Mouse (Mus musculus): ENCODE data around the gene Hist1h3g. TPM values are rescaled to one million over a fixed set of nuclear protein-coding genes. Genes with fewer than 3 reads are reported as not detected.

The Hist1h3g gene
- total and polyA plus RNA-seq, 3 experiments, result 5.2 to 441 TPM; not detected in 1

- peak; percentile 43 for DNase-seq (ENCODE audit: low read depth, low spot score)
- no peak for TF ChIP-seq ZC3H11A (IDR thresholded peaks at IDR 0.05; ENCODE audit: low read depth, low read length)
- peaks cover 0 to 12% of the 10 kb centered on the region in 2 experiments; a peak in 2 of 4 replicates for H3K36me3 ChIP-seq (ENCODE audit: control insufficient read depth in 1 of 2, insufficient read depth in 2 of 2, low read length in 2 of 2)
- H3K27me3 ChIP-seq (ENCODE audit: control insufficient read depth in 1 of 2, insufficient read depth in 2 of 2, low read length in 2 of 2), result no peaks in the 10 kb centered on the region
- no peaks in the 10 kb centered on the region for H3K79me2 ChIP-seq (ENCODE audit: control insufficient read depth, insufficient read depth, low read length, poor library complexity)
- H3K9ac ChIP-seq (ENCODE audit: control insufficient read depth, low read depth, low read length, poor library complexity, severe bottlenecking), result peak overlapping the region; percentile 38; the same call in 1 of the 2 replicates
- H3K4me1 ChIP-seq (ENCODE audit: control insufficient read depth in 1 of 2, insufficient read depth in 2 of 2, low read length in 2 of 2), result peaks cover 0 to 10% of the 10 kb centered on the region in 2 experiments; a peak in 1 of 4 replicates
- H3K27ac ChIP-seq (ENCODE audit: control insufficient read depth, low read depth, low read length), result no peak overlapping the region
- H3K4me3 ChIP-seq (ENCODE audit: control insufficient read depth in 1 of 2, insufficient read depth in 1 of 2, low read depth in 2 of 2, low read length in 2 of 2), result peak overlapping the region; percentile 4 to 43; a peak in 3 of 4 replicates
- H3K9me3 ChIP-seq (replicated peaks; ENCODE audit: insufficient read depth, low read length), result no peaks in the 10 kb centered on the region
Observed at GRCm38 (mm10) chr13:23502916-23503315, 32.3 kb upstream of the Hist1h3g start.

- peaks cover 0 to 12% of the 10 kb centered on the region in 2 experiments; a peak in 2 of 4 replicates for H3K36me3 ChIP-seq (ENCODE audit: control insufficient read depth in 1 of 2, insufficient read depth in 2 of 2, low read length in 2 of 2)
Observed at GRCm38 (mm10) chr13:23503797-23504196, 31.4 kb upstream of the Hist1h3g start.

GRCm38 (mm10) chr13:23505662-23506345 is 29.4 kb upstream of the Hist1h3g start:
- H3K27ac ChIP-seq (ENCODE audit: control insufficient read depth, low read depth, low read length), result peak overlapping the region; percentile 31
- DNase-seq (ENCODE audit: low read depth, low spot score), result peak; percentile 79
- H3K4me3 ChIP-seq (ENCODE audit: control insufficient read depth in 1 of 2, insufficient read depth in 1 of 2, low read depth in 2 of 2, low read length in 2 of 2), result peak overlapping the region; percentile 57 to 66
- H3K4me1 ChIP-seq (ENCODE audit: control insufficient read depth in 1 of 2, insufficient read depth in 2 of 2, low read length in 2 of 2), result peaks cover 0 to 10% of the 10 kb centered on the region in 2 experiments; a peak in 1 of 4 replicates
- no peaks in the 10 kb centered on the region for H3K9me3 ChIP-seq (replicated peaks; ENCODE audit: insufficient read depth, low read length)
- peak overlapping the region; percentile 64 for H3K9ac ChIP-seq (ENCODE audit: control insufficient read depth, low read depth, low read length, poor library complexity, severe bottlenecking)
- no peaks in the 10 kb centered on the region for H3K27me3 ChIP-seq (ENCODE audit: control insufficient read depth in 1 of 2, insufficient read depth in 2 of 2, low read length in 2 of 2)
- H3K36me3 ChIP-seq (ENCODE audit: control insufficient read depth in 1 of 2, insufficient read depth in 2 of 2, low read length in 2 of 2), result peaks cover 0 to 12% of the 10 kb centered on the region in 2 experiments; a peak in 2 of 4 replicates
- TF ChIP-seq CHD1 (IDR thresholded peaks at IDR 0.05; ENCODE audit: low read depth, low read length), result no peak
- no peak for TF ChIP-seq ZKSCAN1 (IDR thresholded peaks at IDR 0.05; ENCODE audit: low read depth, low read length)
- no peak for TF ChIP-seq SIN3A (IDR thresholded peaks at IDR 0.05; ENCODE audit: low read length)
- peak; percentile 69; the same call in 1 of the 2 replicates for TF ChIP-seq UBTF (IDR thresholded peaks at IDR 0.05; ENCODE audit: borderline replicate concordance, insufficient read depth, low read depth, low read length)
- no peaks in the 10 kb centered on the region for H3K79me2 ChIP-seq (ENCODE audit: control insufficient read depth, insufficient read depth, low read length, poor library complexity)

More at GRCm38 (mm10) chr13:23503797-23504196, 31.4 kb upstream of the Hist1h3g start:
- Histone ChIP-seq H3K4me1 (ENCODE audit: control insufficient read depth in 1 of 2, insufficient read depth in 2 of 2, low read length in 2 of 2) (peaks cover 0 to 10% of the 10 kb centered on the region in 2 experiments; a peak in 1 of 4 replicates), H3K9ac (ENCODE audit: control insufficient read depth, low read depth, low read length, poor library complexity, severe bottlenecking) (no peak overlapping the region), H3K27ac (ENCODE audit: control insufficient read depth, low read depth, low read length) (no peak overlapping the region), H3K79me2 (ENCODE audit: control insufficient read depth, insufficient read depth, low read length, poor library complexity) (no peaks in the 10 kb centered on the region), H3K27me3 (ENCODE audit: control insufficient read depth in 1 of 2, insufficient read depth in 2 of 2, low read length in 2 of 2) (no peaks in the 10 kb centered on the region), H3K4me3 (ENCODE audit: control insufficient read depth in 1 of 2, insufficient read depth in 1 of 2, low read depth in 2 of 2, low read length in 2 of 2) (peak overlapping the region; percentile 4 to 28), H3K9me3 (replicated peaks; ENCODE audit: insufficient read depth, low read length) (no peaks in the 10 kb centered on the region)
- TF ChIP-seq MXI1 (IDR thresholded peaks at IDR 0.05; ENCODE audit: low read depth, low read length) (no peak), GATA1 (IDR thresholded peaks at IDR 0.05; ENCODE audit: low read depth, low read length) (peak; percentile 96), BHLHE40 (IDR thresholded peaks at IDR 0.05; ENCODE audit: borderline replicate concordance, low read depth, low read length) (no peak), USF2 (IDR thresholded peaks at IDR 0.05; ENCODE audit: borderline replicate concordance in 1 of 2, insufficient read depth in 1 of 2, low read depth in 1 of 2, low read length in 2 of 2) (no peak), MEF2A (IDR thresholded peaks at IDR 0.05; ENCODE audit: extremely low read depth, insufficient replicate concordance, low read depth, low read length, poor library complexity, severe bottlenecking) (no peak), ETS1 (IDR thresholded peaks at IDR 0.05; ENCODE audit: low read depth, low read length) (no peak), GABPA (IDR thresholded peaks at IDR 0.05; ENCODE audit: low read depth, low read length) (no peak), TBP (IDR thresholded peaks at IDR 0.05; ENCODE audit: low read depth, low read length) (peak; percentile 100), CHD2 (IDR thresholded peaks at IDR 0.05; ENCODE audit: low read length) (no peak)
- DNase-seq (ENCODE audit: low read depth, low spot score), result peak; percentile 83

Data from MEL (cell line).